Mouse (Mus musculus) small intestine, adult 2 months (tissue): ENCODE measurements around the gene Foxp1. TPM values are rescaled to one million over a fixed set of nuclear protein-coding genes. Genes with fewer than 3 reads are reported as not detected.

ENCODE experiments used
- H3K27ac ChIP-seq: fragments of 200-500 bp; 2 replicates; pipeline ENCODE4 v1.5.1; 2012; ENCODE audit warnings: low read depth, low read length, control low read depth, inconsistent platforms; ENCODE audit not compliant: insufficient read depth
- H3K27me3 ChIP-seq: fragments of 200-500 bp; 2 replicates; pipeline ENCODE4 v1.6.1; 2012; ENCODE audit warnings: mild to moderate bottlenecking, moderate library complexity, low read length, inconsistent platforms; ENCODE audit not compliant: control insufficient read depth, insufficient read depth
- H3K36me3 ChIP-seq: fragments of 200-500 bp; 2 replicates; pipeline ENCODE4 v1.6.1; 2012; ENCODE audit warnings: mild to moderate bottlenecking, low read length, control low read depth, inconsistent platforms; ENCODE audit not compliant: control insufficient read depth, insufficient read depth
- H3K4me1 ChIP-seq: fragments of 200-500 bp; 2 replicates; pipeline ENCODE4 v1.6.1; 2012; ENCODE audit warnings: low read length, inconsistent platforms, mixed read lengths; ENCODE audit not compliant: control insufficient read depth, insufficient read depth, insufficient read length
- H3K4me3 ChIP-seq: fragments of 200-500 bp; 2 replicates; pipeline ENCODE4 v1.5.1; 2012; ENCODE audit warnings: low read depth, mild to moderate bottlenecking, control low read depth, inconsistent platforms, low read length, moderate library complexity
- CTCF ChIP-seq: fragments of 200-500 bp; IDR thresholded peaks from 2 replicates; pipeline ENCODE4 v1.5.1; 2012; ENCODE audit warnings: low read depth, mild to moderate bottlenecking, control low read depth, inconsistent platforms, low read length, moderate library complexity, mixed read lengths; ENCODE audit not compliant: insufficient replicate concordance, insufficient read length; ENCODE audit errors: extremely low read depth
- POLR2A ChIP-seq: fragments of 200-500 bp; IDR thresholded peaks from 2 replicates; pipeline ENCODE4 v1.6.1; 2012; ENCODE audit warnings: low read depth, mild to moderate bottlenecking, control low read depth, inconsistent platforms, low read length, moderate library complexity
- WGBS: fragments of 180-500 bp; shearing (Covaris S2); methylation state at CpG from one replicate; pipeline ENCODE4 v1.1.7; 2018; 5-methylcytosine and 5-hydroxymethylcytosine counted together
- polyA plus RNA-seq: library from polyadenylated mRNA; depleted of rRNA; stranded (reverse); fragments of >200 nt; gene quantifications from 2 replicates; pipeline ENCODE4 v1.2.3, GENCODE M21; 2012

Foxp1 gene
- polyA plus RNA-seq, 1 experiment: 52.2 TPM

GRCm38 (mm10) chr6:99120776-99121766, 401.4 kb downstream of the Foxp1 start:
- Histone ChIP-seq H3K36me3 (peaks cover 5% of the 10 kb centered on the region; the same call in 1 of the 2 replicates), H3K27ac (peak overlapping the region; percentile 87), H3K4me3 (no peak overlapping the region), H3K4me1 (peaks cover 15% of the 10 kb centered on the region; the same call in 1 of the 2 replicates), H3K27me3 (no peaks in the 10 kb centered on the region)
- TF ChIP-seq CTCF (no peak), POLR2A (no peak)
- 36% methylated on average over 8 of the region's 8 CpGs for WGBS

GRCm38 (mm10) chr6:99118534-99118933, 404.0 kb downstream of the Foxp1 start:
- Histone ChIP-seq H3K27ac (no peak overlapping the region), H3K4me1 (peaks cover 15% of the 10 kb centered on the region; the same call in 1 of the 2 replicates), H3K27me3 (no peaks in the 10 kb centered on the region), H3K4me3 (no peak overlapping the region), H3K36me3 (no peaks in the 10 kb centered on the region)
- WGBS: 57% methylated on average over 4 of the region's 4 CpGs
- TF ChIP-seq CTCF (no peak), POLR2A (no peak)

GRCm38 (mm10) chr6:99117411-99117810, 405.1 kb downstream of the Foxp1 start:
- H3K4me3 ChIP-seq: no peak overlapping the region
- no peaks in the 10 kb centered on the region for H3K27me3 ChIP-seq
- H3K4me1 ChIP-seq: peaks cover 15% of the 10 kb centered on the region; the same call in 1 of the 2 replicates
- TF ChIP-seq CTCF: no peak
- no peak for TF ChIP-seq POLR2A
- H3K36me3 ChIP-seq: no peaks in the 10 kb centered on the region
- H3K27ac ChIP-seq: no peak overlapping the region
- whole genome bisulfite sequencing: 95% methylated on average over 1 of the region's 1 CpGs

- no peaks in the 10 kb centered on the region for H3K36me3 ChIP-seq
- H3K4me3 ChIP-seq: no peak overlapping the region
- H3K27me3 ChIP-seq: no peaks in the 10 kb centered on the region
- H3K27ac ChIP-seq: no peak overlapping the region
- 90% methylated on average over 4 of the region's 4 CpGs for WGBS
- TF ChIP-seq POLR2A (no peak), CTCF (no peak)
- peaks cover 14% of the 10 kb centered on the region; the same call in 1 of the 2 replicates for H3K4me1 ChIP-seq
These were observed 410.7 kb downstream of the Foxp1 start for GRCm38 (mm10) chr6:99111856-99112255.

GRCm38 (mm10) chr6:99108417-99108816, 414.1 kb downstream of the Foxp1 start:
- Histone ChIP-seq H3K4me3 (no peak overlapping the region), H3K27me3 (no peaks in the 10 kb centered on the region), H3K36me3 (no peaks in the 10 kb centered on the region), H3K4me1 (peaks cover 29% of the 10 kb centered on the region; the same call in 1 of the 2 replicates), H3K27ac (no peak overlapping the region)
- no peak for TF ChIP-seq CTCF
- TF ChIP-seq POLR2A: no peak
- WGBS: 74% methylated on average over 4 of the region's 4 CpGs

GRCm38 (mm10) chr6:99107674-99108073, 414.8 kb downstream of the Foxp1 start:
- TF ChIP-seq POLR2A (no peak), CTCF (no peak)
- Histone ChIP-seq H3K4me3 (no peak overlapping the region), H3K27me3 (no peaks in the 10 kb centered on the region), H3K36me3 (no peaks in the 10 kb centered on the region), H3K4me1 (peaks cover 32% of the 10 kb centered on the region), H3K27ac (no peak overlapping the region)
- WGBS: 62% methylated on average over 6 of the region's 6 CpGs

GRCm38 (mm10) chr6:99107081-99107482, 415.4 kb downstream of the Foxp1 start:
- H3K27me3 ChIP-seq: no peaks in the 10 kb centered on the region
- no peak overlapping the region for H3K4me3 ChIP-seq
- TF ChIP-seq POLR2A (no peak), CTCF (no peak)
- 63% methylated on average over 6 of the region's 6 CpGs for WGBS
- peaks cover 32% of the 10 kb centered on the region for H3K4me1 ChIP-seq
- no peaks in the 10 kb centered on the region for H3K36me3 ChIP-seq
- H3K27ac ChIP-seq: no peak overlapping the region
